Mouse (Mus musculus): ENCODE measurements around the gene Msh4. TPM values are rescaled to one million over a fixed set of nuclear protein-coding genes. Genes with fewer than 3 reads are reported as not detected.
A peak's percentile ranks its signal among the peaks of the same experiment; 100 is the strongest.

Msh4 gene
- polyA plus RNA-seq, 1 experiment from 2014 or later = 0.12 TPM

DNA sequence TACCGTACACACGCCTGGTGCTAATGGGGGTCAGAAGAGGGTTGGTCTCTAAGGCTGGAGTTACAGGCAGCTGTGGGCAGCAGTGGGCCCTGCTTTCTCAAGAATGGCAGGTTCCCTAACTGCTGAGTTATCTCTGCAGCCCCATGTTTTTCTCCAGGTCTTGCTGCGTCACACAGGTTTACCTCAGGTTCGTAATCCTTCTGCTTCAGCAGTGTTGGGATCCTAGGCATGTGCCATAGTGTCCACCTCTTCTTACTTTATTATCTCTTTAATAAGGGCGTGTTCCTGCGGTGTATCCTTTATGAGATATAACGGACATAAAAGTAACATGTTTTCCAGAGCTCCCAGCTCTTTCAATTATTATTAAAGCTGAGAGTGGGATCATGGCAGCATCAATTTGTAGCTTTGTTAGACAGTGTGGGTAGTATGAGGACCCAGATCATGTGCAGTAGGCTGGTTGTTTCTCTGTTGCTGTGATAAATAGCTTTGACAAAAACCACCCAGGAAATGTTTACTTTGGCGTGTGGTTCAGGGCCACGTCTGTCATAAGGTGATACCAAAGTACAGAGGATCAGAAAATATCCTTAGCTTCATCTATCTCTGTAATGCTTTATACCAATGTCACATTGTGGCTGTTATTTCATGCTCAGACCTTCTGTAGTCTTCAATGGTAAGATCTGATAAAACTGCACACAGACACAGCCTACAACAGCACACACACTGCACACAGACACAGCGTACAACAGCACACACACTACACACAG is 15.4 kb upstream of the Msh4 start:
- H3K4me1 ChIP-seq (ENCODE audit: control insufficient read depth in 2 of 2, insufficient read depth in 2 of 2, low read length in 2 of 2) = no peaks in the 10 kb centered on the region
- H3K9ac ChIP-seq (ENCODE audit: low read length) = no peak overlapping the region
- ATAC-seq (ENCODE audit: insufficient number of reproducible peaks, insufficient read depth, low FRiP score, low read depth) = no peak
- no peak overlapping the region for H3K27ac ChIP-seq (replicated peaks in 1 of 2; ENCODE audit: control insufficient read depth in 1 of 2, insufficient read depth in 1 of 2, low read depth in 2 of 2, low read length in 2 of 2)
- H3K27me3 ChIP-seq (ENCODE audit: control insufficient read depth, insufficient read depth, low read length) = no peaks in the 10 kb centered on the region
- WGBS = 91% methylated on average over 10 of the region's 10 CpGs
- H3K4me2 ChIP-seq (ENCODE audit: low read length) = no peak overlapping the region
- H3K4me3 ChIP-seq (ENCODE audit: control insufficient read depth in 1 of 2, insufficient read depth in 1 of 2, low read depth in 1 of 2, low read length in 2 of 2) = no peak overlapping the region
- H3K36me3 ChIP-seq (ENCODE audit: control insufficient read depth, insufficient read depth, low read length) = peaks cover 55% of the 10 kb centered on the region
- no peaks in the 10 kb centered on the region for H3K9me3 ChIP-seq (ENCODE audit: control insufficient read depth, low read length)

DNA sequence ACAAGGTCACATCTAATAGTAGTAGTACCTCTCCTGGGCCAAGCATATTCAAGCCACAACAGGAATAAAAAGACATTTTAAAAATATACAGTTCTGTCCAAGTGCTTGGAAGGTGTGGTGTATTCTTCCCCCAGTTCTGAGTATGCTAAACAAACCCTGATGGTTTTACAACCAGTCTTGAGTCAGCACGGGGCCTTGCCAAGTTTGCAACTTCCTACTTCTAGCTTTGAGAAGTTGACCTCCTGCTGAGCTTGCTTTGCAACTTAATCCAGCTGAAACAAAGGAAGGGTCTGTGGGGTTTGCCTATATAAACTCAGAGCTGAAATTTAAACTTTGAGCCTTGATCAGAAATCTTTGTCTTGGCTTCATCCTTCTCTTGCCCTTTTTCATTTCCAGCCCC is 11.3 kb upstream of the Msh4 start:
- H3K27me3 ChIP-seq (ENCODE audit: control insufficient read depth, insufficient read depth, low read length) = no peaks in the 10 kb centered on the region
- no peak overlapping the region for H3K9ac ChIP-seq (ENCODE audit: low read length)
- no peaks in the 10 kb centered on the region; a peak in 1 of 4 replicates for H3K4me1 ChIP-seq (ENCODE audit: control insufficient read depth in 2 of 2, insufficient read depth in 2 of 2, low read length in 2 of 2)
- no peak overlapping the region for H3K27ac ChIP-seq (replicated peaks in 1 of 2; ENCODE audit: control insufficient read depth in 1 of 2, insufficient read depth in 1 of 2, low read depth in 2 of 2, low read length in 2 of 2)
- H3K36me3 ChIP-seq (ENCODE audit: control insufficient read depth, insufficient read depth, low read length) = peaks cover 18% of the 10 kb centered on the region
- no peaks in the 10 kb centered on the region for H3K9me3 ChIP-seq (ENCODE audit: control insufficient read depth, low read length)
- ATAC-seq (ENCODE audit: insufficient number of reproducible peaks, insufficient read depth, low FRiP score, low read depth) = no peak
- no peak overlapping the region for H3K4me3 ChIP-seq (ENCODE audit: control insufficient read depth in 1 of 2, insufficient read depth in 1 of 2, low read depth in 1 of 2, low read length in 2 of 2)
- H3K4me2 ChIP-seq (ENCODE audit: low read length) = no peak overlapping the region
- WGBS = 44% methylated on average over 1 of the region's 1 CpGs

DNA sequence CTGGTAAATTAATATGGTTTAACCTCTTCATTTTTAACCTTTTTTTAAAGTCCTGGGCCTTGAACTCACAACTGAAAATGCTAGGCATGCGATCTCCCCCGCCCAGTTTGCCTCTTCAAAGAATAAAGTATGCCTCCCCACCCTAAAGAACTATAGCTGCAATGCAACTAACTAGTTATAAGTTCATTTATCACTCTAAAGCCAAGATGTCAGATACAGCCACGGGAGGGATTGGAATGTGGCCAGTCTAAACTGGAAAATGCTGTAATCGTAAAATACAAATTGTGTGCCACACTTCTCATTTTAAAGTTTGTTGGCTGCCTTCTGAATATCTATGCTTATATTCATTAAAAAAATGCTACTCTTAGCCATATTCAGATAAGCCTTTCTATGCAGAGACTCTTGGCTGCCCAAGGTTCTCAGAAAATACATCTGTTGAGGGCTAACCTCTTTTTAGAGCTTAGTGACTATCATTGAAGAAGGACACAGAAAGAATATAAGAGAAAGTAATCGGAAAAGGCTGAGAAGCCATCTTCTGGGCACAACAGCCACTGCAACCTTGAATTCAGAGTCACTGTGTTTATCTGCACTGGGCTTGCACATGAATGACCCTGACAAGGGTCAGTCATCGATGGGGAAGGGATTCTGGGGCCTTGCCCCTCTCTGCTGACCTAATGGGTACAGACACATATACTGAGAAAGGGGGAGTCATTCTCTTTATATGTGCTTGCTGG is 7.7 kb upstream of the Msh4 start:
- Histone ChIP-seq H3K4me3 (ENCODE audit: control insufficient read depth in 1 of 2, insufficient read depth in 1 of 2, low read depth in 1 of 2, low read length in 2 of 2) (peak overlapping the region in 1 of 2 experiments; percentile 79; a peak in 2 of 4 replicates), H3K27me3 (ENCODE audit: control insufficient read depth, insufficient read depth, low read length) (no peaks in the 10 kb centered on the region), H3K27ac (replicated peaks in 1 of 2; ENCODE audit: control insufficient read depth in 1 of 2, insufficient read depth in 1 of 2, low read depth in 2 of 2, low read length in 2 of 2) (peak overlapping the region; percentile 26 to 93; a peak in 3 of 4 replicates), H3K9me3 (ENCODE audit: control insufficient read depth, low read length) (no peaks in the 10 kb centered on the region), H3K4me1 (ENCODE audit: control insufficient read depth in 2 of 2, insufficient read depth in 2 of 2, low read length in 2 of 2) (peaks cover 9 to 29% of the 10 kb centered on the region in 2 experiments), H3K9ac (ENCODE audit: low read length) (peak overlapping the region; percentile 98), H3K4me2 (ENCODE audit: low read length) (peak overlapping the region; percentile 70), H3K36me3 (ENCODE audit: control insufficient read depth, insufficient read depth, low read length) (peaks cover 28% of the 10 kb centered on the region)
- ATAC-seq (ENCODE audit: insufficient number of reproducible peaks, insufficient read depth, low FRiP score, low read depth) = no peak
- 45% methylated on average over 6 of the region's 6 CpGs for WGBS

DNA sequence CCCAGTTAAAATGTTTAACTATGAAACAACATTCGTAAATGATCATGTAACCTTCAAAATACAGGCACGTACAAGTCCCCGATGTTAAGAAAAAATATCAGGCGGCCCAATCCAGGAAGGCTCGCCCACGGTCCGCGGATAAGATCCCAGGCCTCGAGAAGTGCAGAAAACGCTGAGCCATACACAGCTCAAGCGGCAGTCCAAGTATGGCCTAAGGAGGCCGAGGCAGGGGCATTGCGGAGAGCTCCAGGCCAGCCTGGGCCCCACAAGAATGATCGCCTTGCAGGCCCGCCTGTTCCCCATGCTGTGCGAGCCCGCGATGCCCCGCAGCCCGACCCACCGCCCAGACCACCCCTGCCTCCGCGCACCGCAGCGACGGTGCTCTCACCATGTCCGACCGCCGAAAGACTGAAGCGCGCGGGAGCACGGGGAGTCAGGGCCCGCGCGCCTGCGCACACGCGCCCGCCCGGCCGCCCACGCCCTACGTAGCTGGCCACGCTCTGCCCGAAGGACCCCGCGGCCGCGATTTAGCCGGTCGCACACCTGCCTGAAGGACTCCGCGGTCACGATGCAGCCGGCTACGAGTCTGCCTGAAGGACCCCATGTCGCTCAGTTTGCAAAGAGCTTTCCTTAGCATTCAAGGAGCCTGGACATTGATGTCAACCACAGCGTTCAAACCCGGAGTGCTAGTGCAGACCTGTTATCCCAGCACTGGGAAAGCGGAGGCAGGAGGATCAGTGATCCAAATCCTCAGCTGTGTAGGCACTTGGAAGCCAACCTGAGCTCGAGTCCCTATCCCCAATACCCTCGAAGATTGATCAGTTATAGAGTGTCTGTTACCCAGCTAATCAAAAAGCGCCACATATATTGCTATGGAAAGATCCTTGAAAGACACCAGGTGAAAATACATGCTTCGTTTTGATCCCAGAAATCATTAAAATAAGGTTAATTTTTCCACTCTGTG is 6.9 kb upstream of the Msh4 start, which contains the start of gene Rabggtb:
Gene Rabggtb (minus strand): TSS at position 464 of the 964 bp plus-strand sequence.
- ATAC-seq (ENCODE audit: insufficient number of reproducible peaks, insufficient read depth, low FRiP score, low read depth) = peak; percentile 96
- Histone ChIP-seq H3K4me1 (ENCODE audit: control insufficient read depth in 2 of 2, insufficient read depth in 2 of 2, low read length in 2 of 2) (peaks cover 9 to 36% of the 10 kb centered on the region in 2 experiments), H3K36me3 (ENCODE audit: control insufficient read depth, insufficient read depth, low read length) (peaks cover 37% of the 10 kb centered on the region), H3K27ac (replicated peaks in 1 of 2; ENCODE audit: control insufficient read depth in 1 of 2, insufficient read depth in 1 of 2, low read depth in 2 of 2, low read length in 2 of 2) (peak within 1 kb of the TSS; percentile 93 to 96), H3K27me3 (ENCODE audit: control insufficient read depth, insufficient read depth, low read length) (no peaks in the 10 kb centered on the region), H3K4me3 (ENCODE audit: control insufficient read depth in 1 of 2, insufficient read depth in 1 of 2, low read depth in 1 of 2, low read length in 2 of 2) (peak within 1 kb of the TSS; percentile 79 to 94), H3K9ac (ENCODE audit: low read length) (peak within 1 kb of the TSS; percentile 98), H3K4me2 (ENCODE audit: low read length) (peak within 1 kb of the TSS; percentile 86), H3K9me3 (ENCODE audit: control insufficient read depth, low read length) (no peaks in the 10 kb centered on the region)
- WGBS = under 1% methylated on average over 65 of the region's 65 CpGs

DNA sequence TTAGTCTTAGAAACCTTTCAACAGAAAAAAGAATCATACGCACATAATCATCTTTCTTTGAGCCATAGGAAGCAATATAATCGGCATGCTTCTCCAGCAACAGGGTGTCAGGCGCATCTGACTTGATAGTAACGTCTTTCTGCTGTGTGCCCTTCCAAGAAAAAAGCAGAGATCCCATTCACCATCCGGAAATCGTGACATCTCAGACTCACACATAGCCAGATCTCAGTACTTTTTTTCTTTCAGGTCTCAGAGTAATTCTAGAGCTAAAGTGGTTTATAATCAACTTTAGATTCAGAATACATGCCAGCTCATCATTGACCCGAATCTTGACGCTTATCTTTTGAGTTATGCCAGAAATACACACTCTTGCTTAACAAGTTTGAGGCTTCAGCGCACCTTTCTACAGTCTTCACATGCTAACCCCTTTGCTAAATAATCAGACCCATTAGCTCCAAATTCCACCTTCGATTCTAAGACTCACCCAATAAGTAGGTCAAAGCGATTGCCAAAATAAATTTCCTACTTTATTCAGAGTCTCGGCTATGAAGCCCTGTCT is 6.0 kb upstream of the Msh4 start:
- WGBS = 1% methylated on average over 12 of the region's 12 CpGs
- Histone ChIP-seq H3K27ac (replicated peaks in 1 of 2; ENCODE audit: control insufficient read depth in 1 of 2, insufficient read depth in 1 of 2, low read depth in 2 of 2, low read length in 2 of 2) (peak overlapping the region; percentile 82 to 93), H3K4me1 (ENCODE audit: control insufficient read depth in 2 of 2, insufficient read depth in 2 of 2, low read length in 2 of 2) (peaks cover 9 to 41% of the 10 kb centered on the region in 2 experiments)

DNA sequence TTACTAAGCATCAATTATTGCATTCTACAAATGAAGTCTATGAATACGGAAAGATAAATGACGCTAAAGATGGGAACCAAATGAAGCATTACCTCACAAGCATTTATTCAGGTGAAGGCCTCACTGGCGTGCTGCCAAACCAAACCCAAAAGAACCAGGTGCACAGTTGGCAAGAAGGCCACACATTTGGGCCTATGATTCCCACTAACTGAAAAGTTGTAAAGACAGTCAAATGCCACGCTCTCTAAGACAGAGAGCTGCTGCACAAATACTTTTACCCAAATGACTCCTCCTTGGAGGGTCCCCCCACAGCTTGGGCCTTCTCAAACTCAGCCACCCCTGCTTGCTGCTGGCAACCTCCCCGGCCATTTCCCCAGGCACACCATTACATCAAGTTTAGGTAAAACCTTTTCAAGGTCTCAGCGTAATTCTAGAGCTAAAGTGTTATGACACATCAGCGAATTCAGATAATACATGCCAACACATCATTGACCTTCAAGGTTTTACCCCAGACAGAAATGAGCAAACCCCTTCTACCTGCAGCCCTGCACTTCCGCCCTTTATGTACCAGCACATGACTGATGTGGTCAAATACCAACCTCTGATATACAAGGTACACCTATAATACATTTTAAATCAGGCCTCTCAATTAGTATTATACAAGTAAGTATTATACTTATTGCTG is 5.4 kb upstream of the Msh4 start:
- Histone ChIP-seq H3K27me3 (ENCODE audit: control insufficient read depth, insufficient read depth, low read length) (no peaks in the 10 kb centered on the region), H3K9ac (ENCODE audit: low read length) (peak overlapping the region; percentile 98), H3K9me3 (ENCODE audit: control insufficient read depth, low read length) (no peaks in the 10 kb centered on the region), H3K4me1 (ENCODE audit: control insufficient read depth in 2 of 2, insufficient read depth in 2 of 2, low read length in 2 of 2) (peaks cover 9 to 41% of the 10 kb centered on the region in 2 experiments), H3K36me3 (ENCODE audit: control insufficient read depth, insufficient read depth, low read length) (peaks cover 52% of the 10 kb centered on the region), H3K4me2 (ENCODE audit: low read length) (peak overlapping the region; percentile 86), H3K27ac (replicated peaks in 1 of 2; ENCODE audit: control insufficient read depth in 1 of 2, insufficient read depth in 1 of 2, low read depth in 2 of 2, low read length in 2 of 2) (peak overlapping the region; percentile 49 to 93), H3K4me3 (ENCODE audit: control insufficient read depth in 1 of 2, insufficient read depth in 1 of 2, low read depth in 1 of 2, low read length in 2 of 2) (peak overlapping the region; percentile 79 to 94)
- ATAC-seq (ENCODE audit: insufficient number of reproducible peaks, insufficient read depth, low FRiP score, low read depth) = no peak
- 32% methylated on average over 8 of the region's 8 CpGs for WGBS

More for the DNA sequence above, 6.0 kb upstream of the Msh4 start:
- no peaks in the 10 kb centered on the region for H3K27me3 ChIP-seq (ENCODE audit: control insufficient read depth, insufficient read depth, low read length)
- H3K9me3 ChIP-seq (ENCODE audit: control insufficient read depth, low read length) = no peaks in the 10 kb centered on the region
- H3K9ac ChIP-seq (ENCODE audit: low read length) = peak overlapping the region; percentile 98
- H3K4me3 ChIP-seq (ENCODE audit: control insufficient read depth in 1 of 2, insufficient read depth in 1 of 2, low read depth in 1 of 2, low read length in 2 of 2) = peak overlapping the region; percentile 79 to 94
- H3K36me3 ChIP-seq (ENCODE audit: control insufficient read depth, insufficient read depth, low read length) = peaks cover 46% of the 10 kb centered on the region
- peak overlapping the region; percentile 86 for H3K4me2 ChIP-seq (ENCODE audit: low read length)
- no peak for ATAC-seq (ENCODE audit: insufficient number of reproducible peaks, insufficient read depth, low FRiP score, low read depth)
